Mouse (Mus musculus) embryonic facial prominence, embryonic 13.5 days (tissue): ENCODE results near the gene Prkg1. TPM values are rescaled to one million over a fixed set of nuclear protein-coding genes. Genes with fewer than 3 reads are reported as not detected.

ENCODE experiments used
- ATAC-seq: fragments of 200-750 bp; cut with Nextera tagmentation; 2 replicates; pipeline ENCODE4 v1.8.0; 2017; ENCODE audit warnings: low read depth; ENCODE audit not compliant: insufficient number of reproducible peaks, insufficient read depth, low FRiP score, low TSS enrichment
- H3K27ac ChIP-seq: fragments of 300-500 bp; sonication (generic); 2 replicates; pipeline ENCODE4 v1.5.1; 2015; ENCODE audit warnings: moderate library complexity, mild to moderate bottlenecking, inconsistent platforms
- H3K27me3 ChIP-seq: fragments of 300-500 bp; sonication (generic); 2 replicates; pipeline ENCODE4 v1.6.1; 2015; ENCODE audit warnings: mild to moderate bottlenecking, inconsistent platforms
- H3K36me3 ChIP-seq: fragments of 300-500 bp; sonication (generic); 2 replicates; pipeline ENCODE4 v1.6.1; 2015; ENCODE audit warnings: mild to moderate bottlenecking, inconsistent platforms
- H3K4me1 ChIP-seq: fragments of 300-500 bp; sonication (generic); 2 replicates; pipeline ENCODE4 v1.6.1; 2015; ENCODE audit warnings: inconsistent platforms
- H3K4me2 ChIP-seq: fragments of 300-500 bp; sonication (generic); 2 replicates; pipeline ENCODE4 v1.6.1; 2015; ENCODE audit warnings: moderate library complexity, mild to moderate bottlenecking, inconsistent platforms
- H3K4me3 ChIP-seq: fragments of 300-500 bp; sonication (generic); 2 replicates; pipeline ENCODE4 v1.5.1; 2015; ENCODE audit warnings: mild to moderate bottlenecking, inconsistent platforms
- H3K9ac ChIP-seq: fragments of 300-500 bp; sonication (generic); 2 replicates; pipeline ENCODE4 v1.6.1; 2015; ENCODE audit warnings: mild to moderate bottlenecking, inconsistent platforms
- H3K9me3 ChIP-seq: fragments of 300-500 bp; sonication (generic); 2 replicates; pipeline ENCODE4 v1.6.1; 2016; ENCODE audit warnings: inconsistent platforms
- WGBS: fragments of 180-500 bp; shearing (Covaris S2); methylation state at CpG from one replicate; pipeline ENCODE4 v1.1.7; 2015; ENCODE audit warnings: mixed read lengths; 5-methylcytosine and 5-hydroxymethylcytosine counted together
- polyA plus RNA-seq: library from polyadenylated mRNA; unstranded; fragments of >200 nt; fragmentation: Nextera tagmentation; extraction: Ambion mirVana; gene quantifications from 2 replicates; pipeline ENCODE4 v1.2.1, GENCODE M21; 2015

The Prkg1 gene
- polyA plus RNA-seq, 1 experiment from 2014 or later = 9.1 TPM

DNA sequence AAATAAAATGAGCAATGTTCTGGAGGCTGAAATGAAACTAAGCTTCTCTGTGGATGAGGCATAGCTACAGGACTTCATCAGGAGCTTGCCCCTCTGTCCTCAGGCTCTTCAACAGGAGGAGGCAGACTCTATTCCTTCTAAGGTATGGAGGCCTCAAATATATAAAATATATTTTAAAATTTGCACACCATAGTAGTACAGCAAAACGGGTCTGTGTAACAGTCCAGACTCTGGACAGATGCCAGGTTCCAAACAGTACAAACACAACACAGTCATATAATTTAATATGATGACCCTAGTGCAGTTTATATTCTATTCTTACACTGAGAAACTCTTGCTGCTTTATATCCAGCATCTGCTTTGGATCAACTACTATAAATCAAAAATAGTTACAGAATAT is 423.9 kb downstream of the Prkg1 start:
- no peaks in the 10 kb centered on the region for H3K9me3 ChIP-seq
- no peaks in the 10 kb centered on the region for H3K36me3 ChIP-seq
- no peak overlapping the region for H3K27ac ChIP-seq
- 33% methylated on average over 1 of the region's 1 CpGs for WGBS
- H3K9ac ChIP-seq = no peak overlapping the region
- no peak for ATAC-seq
- no peaks in the 10 kb centered on the region for H3K27me3 ChIP-seq
- H3K4me2 ChIP-seq = no peak overlapping the region
- no peak overlapping the region for H3K4me3 ChIP-seq
- H3K4me1 ChIP-seq = peaks cover 4% of the 10 kb centered on the region; the same call in 1 of the 2 replicates

DNA sequence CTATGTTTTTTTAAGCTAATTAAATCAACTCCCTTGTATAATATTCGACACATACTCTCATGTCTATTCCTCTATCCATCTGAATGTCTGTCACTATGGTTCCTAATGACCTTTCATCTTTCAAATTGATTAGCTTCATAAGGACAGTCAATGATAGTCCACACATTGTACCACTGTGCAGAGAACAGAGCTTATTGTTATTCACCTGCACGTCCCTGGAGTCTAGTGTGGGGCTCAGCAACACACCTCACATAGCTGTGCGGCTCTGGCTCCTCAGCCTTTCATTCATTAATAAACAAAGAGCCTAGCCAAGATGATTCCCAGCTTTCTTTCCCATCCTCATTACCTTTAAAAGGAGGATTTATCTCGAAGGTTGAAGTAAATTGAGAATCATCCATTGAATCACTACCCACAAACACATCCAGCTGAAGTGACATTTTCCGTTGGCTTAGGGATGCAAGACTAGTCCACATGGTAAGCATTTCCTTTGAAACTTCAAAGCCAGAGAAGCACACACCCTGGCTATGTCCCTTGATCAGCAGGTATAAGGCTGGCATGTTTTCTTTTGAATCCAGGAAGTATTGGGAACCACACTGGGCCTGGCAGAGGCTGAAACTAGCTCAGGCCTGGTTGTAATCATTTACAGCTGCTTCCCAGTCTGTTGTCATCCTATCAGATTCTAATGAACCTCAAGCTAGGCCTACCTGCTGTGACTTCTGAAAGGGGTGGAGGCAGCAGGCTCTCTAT is 426.3 kb downstream of the Prkg1 start:
- no peak for ATAC-seq
- 54% methylated on average over 5 of the region's 5 CpGs for WGBS

DNA sequence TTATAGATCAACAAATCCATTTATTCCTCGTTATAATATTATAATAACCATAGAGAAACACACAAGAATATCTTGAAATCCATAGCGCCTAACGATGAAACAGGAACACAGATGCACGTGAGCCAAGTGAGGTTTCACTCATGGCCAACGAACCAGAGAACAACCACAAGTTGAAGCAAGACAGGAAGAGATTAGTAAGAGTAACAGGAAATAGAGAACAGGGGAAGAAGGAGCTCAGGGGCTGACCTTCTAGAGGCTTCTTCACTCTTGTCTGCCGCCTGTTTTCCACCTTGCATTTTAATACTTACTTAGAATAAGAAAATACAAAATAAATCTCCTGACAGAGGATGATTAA is 427.0 kb downstream of the Prkg1 start:
- no peak for ATAC-seq
- 77% methylated on average over 6 of the region's 6 CpGs for WGBS
- H3K9me3 ChIP-seq = no peaks in the 10 kb centered on the region

More for the DNA sequence above, 426.3 kb downstream of the Prkg1 start:
- Histone ChIP-seq H3K4me3 (no peak overlapping the region), H3K9ac (no peak overlapping the region), H3K36me3 (no peaks in the 10 kb centered on the region), H3K27me3 (no peaks in the 10 kb centered on the region), H3K4me1 (peaks cover 4% of the 10 kb centered on the region; the same call in 1 of the 2 replicates), H3K4me2 (no peak overlapping the region), H3K27ac (no peak overlapping the region), H3K9me3 (no peaks in the 10 kb centered on the region)

DNA sequence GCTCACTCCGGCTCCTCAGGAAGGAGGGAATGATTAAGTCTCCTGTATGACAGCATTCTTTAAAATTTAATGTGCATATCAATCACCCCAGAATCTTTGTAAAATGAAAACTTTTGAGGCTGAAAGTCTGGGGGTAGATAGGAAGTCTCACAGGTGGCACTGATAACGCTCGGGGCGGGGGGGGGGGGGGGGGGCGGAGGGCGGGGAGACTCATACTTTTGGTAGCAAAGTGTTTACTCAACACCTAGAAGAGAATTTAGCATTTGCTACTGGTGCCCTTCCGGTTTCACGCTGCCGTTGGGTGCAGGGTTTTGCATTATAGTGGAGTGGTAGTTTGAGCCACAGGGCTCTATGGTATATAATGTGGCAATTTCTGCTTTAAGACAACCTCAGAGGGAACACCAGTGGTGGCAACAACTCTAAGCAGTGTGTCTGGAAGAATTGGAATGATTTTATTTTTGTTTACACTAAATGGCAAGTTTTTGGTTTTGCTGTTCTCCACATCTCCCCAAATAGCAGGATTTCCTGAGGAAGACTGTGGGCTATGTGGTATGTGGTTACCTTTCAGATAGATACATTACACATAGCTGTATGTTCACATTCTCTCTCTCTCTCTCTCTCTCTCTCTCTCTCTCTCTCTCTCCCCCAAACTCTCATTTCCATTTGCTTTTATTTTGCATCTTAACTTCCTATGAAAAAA is 427.5 kb downstream of the Prkg1 start:
- H3K9ac ChIP-seq = no peak overlapping the region
- H3K27ac ChIP-seq = no peak overlapping the region
- 87% methylated on average over 8 of the region's 9 CpGs for WGBS
- H3K4me1 ChIP-seq = peaks cover 4% of the 10 kb centered on the region; the same call in 1 of the 2 replicates
- H3K36me3 ChIP-seq = no peaks in the 10 kb centered on the region
- H3K9me3 ChIP-seq = no peaks in the 10 kb centered on the region
- H3K27me3 ChIP-seq = no peaks in the 10 kb centered on the region
- no peak overlapping the region for H3K4me2 ChIP-seq
- no peak for ATAC-seq
- no peak overlapping the region for H3K4me3 ChIP-seq

More for the DNA sequence above, 427.0 kb downstream of the Prkg1 start:
- no peak overlapping the region for H3K27ac ChIP-seq
- no peak overlapping the region for H3K4me2 ChIP-seq
- H3K4me1 ChIP-seq = peaks cover 4% of the 10 kb centered on the region; the same call in 1 of the 2 replicates
- no peak overlapping the region for H3K9ac ChIP-seq
- H3K4me3 ChIP-seq = no peak overlapping the region
- no peaks in the 10 kb centered on the region for H3K27me3 ChIP-seq
- H3K36me3 ChIP-seq = no peaks in the 10 kb centered on the region

DNA sequence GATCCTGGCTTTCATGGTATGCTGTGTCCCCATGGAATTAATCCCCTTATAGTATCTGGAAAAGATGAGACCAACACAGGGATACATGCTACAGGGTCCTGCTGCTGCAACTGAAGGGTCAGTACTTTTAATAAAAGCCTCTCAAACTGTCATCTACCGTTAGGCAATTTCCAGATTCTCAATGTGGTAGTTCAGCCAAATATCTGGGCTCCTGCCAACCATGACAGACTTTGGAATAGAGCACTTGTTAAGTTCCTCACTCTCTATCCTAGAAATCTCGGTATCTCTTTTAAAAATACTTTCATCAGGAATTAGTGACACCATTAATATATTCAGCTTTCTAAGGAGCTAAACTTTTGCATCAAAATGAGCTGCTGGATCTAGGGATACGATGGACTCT is 428.5 kb downstream of the Prkg1 start:
- Histone ChIP-seq H3K4me2 (no peak overlapping the region), H3K27me3 (no peaks in the 10 kb centered on the region), H3K9ac (no peak overlapping the region), H3K36me3 (no peaks in the 10 kb centered on the region), H3K4me3 (no peak overlapping the region), H3K4me1 (peaks cover 4% of the 10 kb centered on the region; the same call in 1 of the 2 replicates), H3K9me3 (no peaks in the 10 kb centered on the region), H3K27ac (no peak overlapping the region)
- no peak for ATAC-seq
- WGBS = 80% methylated on average over 3 of the region's 3 CpGs

DNA sequence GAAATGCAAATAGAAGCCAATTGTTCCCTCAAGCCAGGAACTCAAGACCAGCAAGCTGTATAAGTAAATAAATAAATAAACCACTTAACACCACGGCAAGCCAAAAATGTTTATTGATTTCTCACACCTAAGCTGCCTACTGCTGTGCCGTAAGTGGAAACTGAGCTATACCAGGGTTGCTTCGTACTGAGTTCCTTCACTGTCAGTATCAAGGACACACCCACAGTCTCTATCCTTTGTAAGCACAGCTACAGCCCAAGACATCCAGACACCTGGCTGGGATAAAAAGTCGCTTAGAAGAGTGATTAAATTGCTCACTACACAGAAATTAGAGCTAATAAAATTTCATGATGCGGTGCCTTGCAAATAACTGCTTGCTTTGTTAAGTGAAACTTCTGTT is 434.9 kb downstream of the Prkg1 start:
- Histone ChIP-seq H3K27ac (no peak overlapping the region), H3K27me3 (no peaks in the 10 kb centered on the region), H3K4me2 (no peak overlapping the region), H3K9me3 (no peaks in the 10 kb centered on the region), H3K4me1 (peaks cover 11% of the 10 kb centered on the region; the same call in 1 of the 2 replicates), H3K9ac (no peak overlapping the region), H3K36me3 (no peaks in the 10 kb centered on the region), H3K4me3 (no peak overlapping the region)
- WGBS = 59% methylated on average over 5 of the region's 5 CpGs
- ATAC-seq = no peak

DNA sequence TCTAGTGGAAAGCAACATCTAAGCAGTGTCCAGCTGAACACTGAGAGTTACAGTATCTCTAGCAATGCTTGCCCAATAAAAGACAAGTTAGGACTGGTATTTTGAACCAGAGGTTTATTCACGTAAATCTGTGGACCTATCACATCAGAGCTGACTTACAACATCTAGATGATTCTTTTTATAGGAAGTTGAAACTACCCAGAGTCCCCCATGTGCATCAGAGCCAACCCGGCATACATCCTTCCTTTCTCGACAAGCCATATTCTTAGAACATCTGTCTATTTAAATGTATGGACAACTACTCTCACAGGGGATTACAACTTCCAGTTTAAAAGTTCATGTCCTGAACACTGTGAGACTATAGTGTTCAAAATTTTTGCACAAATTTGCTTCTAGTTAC is 460.1 kb downstream of the Prkg1 start:
- H3K4me3 ChIP-seq = no peak overlapping the region
- no peaks in the 10 kb centered on the region for H3K27me3 ChIP-seq
- no peak overlapping the region for H3K4me2 ChIP-seq
- no peak overlapping the region for H3K9ac ChIP-seq
- H3K4me1 ChIP-seq = no peaks in the 10 kb centered on the region
- 87% methylated on average over 3 of the region's 3 CpGs for WGBS
- H3K36me3 ChIP-seq = no peaks in the 10 kb centered on the region
- H3K9me3 ChIP-seq = no peaks in the 10 kb centered on the region
- no peak for ATAC-seq
- H3K27ac ChIP-seq = no peak overlapping the region

DNA sequence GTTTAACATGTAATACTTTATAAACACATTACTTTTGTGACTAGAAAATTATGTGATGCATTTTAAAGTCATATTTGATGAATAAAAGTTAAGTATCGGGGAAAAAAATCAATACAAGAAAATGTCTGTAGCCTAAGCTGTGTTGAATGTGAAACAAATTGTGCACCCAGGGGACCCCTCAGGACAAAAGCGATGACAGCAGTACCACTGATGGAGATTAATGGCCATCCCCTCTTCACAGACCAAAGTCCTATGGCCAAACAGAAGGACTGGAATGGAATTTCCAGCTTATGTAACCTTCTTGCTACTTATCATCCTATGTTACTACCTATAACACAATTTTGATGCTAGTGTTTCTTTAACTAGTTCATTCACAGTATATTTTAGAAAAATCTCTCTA is 473.6 kb downstream of the Prkg1 start:
- WGBS = 81% methylated on average over 2 of the region's 2 CpGs
- ATAC-seq = no peak

DNA sequence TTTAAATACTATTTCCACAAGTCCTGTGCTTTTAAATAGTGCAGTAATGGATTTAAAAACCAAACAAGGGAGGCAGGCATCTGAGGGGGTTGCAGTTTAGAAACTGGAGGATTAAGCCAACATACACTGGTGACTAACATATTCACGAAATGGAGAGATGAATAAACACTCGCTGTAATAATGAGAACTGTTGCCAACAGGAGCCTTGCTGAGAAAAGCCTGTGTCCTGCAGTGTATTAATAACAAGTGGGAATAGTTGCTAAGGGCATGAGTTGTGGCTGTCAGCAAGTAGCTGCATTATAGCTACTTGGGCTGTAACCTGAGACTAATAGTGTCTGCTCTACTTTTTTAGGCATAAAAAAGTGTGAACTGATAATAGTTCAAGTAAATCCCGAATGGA is 480.3 kb downstream of the Prkg1 start:
- H3K27ac ChIP-seq = no peak overlapping the region
- ATAC-seq = no peak
- no peak overlapping the region for H3K4me3 ChIP-seq
- no peaks in the 10 kb centered on the region for H3K9me3 ChIP-seq
- no peaks in the 10 kb centered on the region for H3K27me3 ChIP-seq
- WGBS = 51% methylated on average over 3 of the region's 3 CpGs
- no peak overlapping the region for H3K9ac ChIP-seq
- H3K4me2 ChIP-seq = no peak overlapping the region
- no peaks in the 10 kb centered on the region for H3K4me1 ChIP-seq
- H3K36me3 ChIP-seq = no peaks in the 10 kb centered on the region

More for the DNA sequence above, 473.6 kb downstream of the Prkg1 start:
- Histone ChIP-seq H3K4me2 (no peak overlapping the region), H3K27me3 (no peaks in the 10 kb centered on the region), H3K9ac (no peak overlapping the region), H3K36me3 (no peaks in the 10 kb centered on the region), H3K4me1 (no peaks in the 10 kb centered on the region), H3K4me3 (no peak overlapping the region), H3K9me3 (no peaks in the 10 kb centered on the region), H3K27ac (no peak overlapping the region)

DNA sequence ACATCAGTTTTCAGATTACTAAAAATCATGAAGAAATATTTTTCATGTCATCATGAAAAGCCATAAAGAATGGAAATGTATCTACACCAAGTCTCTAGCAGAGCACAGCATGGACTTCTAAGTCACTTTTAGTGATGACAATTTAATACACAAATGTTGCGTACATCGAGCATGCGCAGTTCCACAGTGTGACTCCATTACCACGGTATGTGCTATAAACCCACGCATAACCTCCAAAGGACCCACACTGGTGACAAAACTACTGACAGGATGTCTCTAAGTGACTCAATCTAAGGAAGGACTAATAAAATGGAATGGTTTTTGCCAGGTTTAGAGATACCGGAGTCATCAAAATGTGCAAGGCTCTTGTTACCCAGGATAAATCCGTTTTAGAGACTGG is 480.7 kb downstream of the Prkg1 start:
- no peak overlapping the region for H3K4me3 ChIP-seq
- no peak overlapping the region for H3K9ac ChIP-seq
- no peaks in the 10 kb centered on the region for H3K36me3 ChIP-seq
- no peaks in the 10 kb centered on the region for H3K27me3 ChIP-seq
- no peaks in the 10 kb centered on the region for H3K4me1 ChIP-seq
- no peak overlapping the region for H3K4me2 ChIP-seq
- no peak overlapping the region for H3K27ac ChIP-seq
- 90% methylated on average over 7 of the region's 7 CpGs for WGBS
- no peaks in the 10 kb centered on the region for H3K9me3 ChIP-seq
- ATAC-seq = no peak

DNA sequence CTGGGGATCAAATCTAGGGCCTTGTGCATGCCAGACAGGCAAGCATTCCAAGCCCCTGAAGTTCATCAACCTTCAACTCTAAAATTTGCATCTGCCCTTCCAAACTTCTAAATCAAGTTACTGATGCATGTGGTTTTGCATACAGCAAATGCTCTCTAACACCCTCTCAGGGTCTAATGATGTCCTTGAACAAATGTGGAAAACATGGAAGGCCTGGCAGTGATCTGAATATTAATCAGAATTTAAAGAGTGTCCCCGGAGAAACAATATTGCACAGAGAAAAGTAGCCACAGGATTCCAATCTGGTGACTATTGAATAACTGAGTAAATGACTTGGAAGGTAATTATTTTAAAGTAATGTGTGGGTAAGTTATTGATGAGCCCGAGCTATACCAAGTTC is 481.2 kb downstream of the Prkg1 start:
- WGBS = 79% methylated on average over 2 of the region's 2 CpGs
- H3K4me3 ChIP-seq = no peak overlapping the region
- ATAC-seq = no peak
- no peaks in the 10 kb centered on the region for H3K9me3 ChIP-seq
- no peak overlapping the region for H3K9ac ChIP-seq
- no peak overlapping the region for H3K4me2 ChIP-seq
- no peak overlapping the region for H3K27ac ChIP-seq
- H3K4me1 ChIP-seq = no peaks in the 10 kb centered on the region
- no peaks in the 10 kb centered on the region for H3K36me3 ChIP-seq
- H3K27me3 ChIP-seq = no peaks in the 10 kb centered on the region
